Mouse (Mus musculus): Measurements from ENCODE around the gene Vwc2. TPM values are rescaled to one million over a fixed set of nuclear protein-coding genes. Genes with fewer than 3 reads are reported as not detected.

The Vwc2 gene
- polyA plus RNA-seq (2014; fragmentation: Nextera tagmentation; extraction: Ambion mirVana) = 2.6 and 2.9 TPM in 2 replicates

DNA sequence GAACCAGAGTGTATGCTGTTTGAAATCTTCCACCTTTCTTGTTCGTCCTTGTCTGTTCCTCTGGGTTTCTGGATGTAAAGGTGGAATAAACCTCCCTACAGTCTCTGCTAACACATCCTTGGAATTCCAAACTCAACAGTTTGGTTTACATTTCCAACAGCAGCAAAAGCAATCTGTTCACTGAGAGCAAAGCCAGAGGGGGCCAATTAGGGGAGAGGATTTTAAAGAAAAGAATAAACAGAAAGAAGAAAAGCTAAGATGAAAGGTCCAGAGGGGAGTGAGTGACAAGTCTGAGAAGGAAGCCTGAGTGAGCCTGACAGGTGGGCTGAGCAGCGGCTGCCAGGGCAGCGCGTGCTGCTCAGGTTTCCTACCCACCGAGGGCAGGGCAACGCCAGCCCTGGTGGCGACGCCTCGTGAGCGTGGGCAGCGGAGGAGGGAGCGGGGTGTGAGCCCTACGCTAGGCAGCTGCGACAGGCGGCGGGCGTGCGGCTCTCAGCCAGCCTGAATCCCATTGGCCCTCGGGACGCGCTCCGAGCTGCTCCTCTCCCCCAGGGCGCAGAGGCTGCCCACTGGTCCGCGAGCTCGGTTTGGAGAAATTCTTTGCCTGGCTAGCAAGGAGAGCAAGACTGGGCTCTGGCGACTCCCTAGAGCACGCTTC, at the start of gene Vwc2:
Vwc2 (plus strand) TSS at position 648 of the 658 bp plus-strand sequence.
- Histone ChIP-seq H3K4me2 (ENCODE audit: low read depth, low read length, severe bottlenecking) (peak within 1 kb of the TSS; percentile 96), H3K27me3 (ENCODE audit: control insufficient read depth, insufficient read depth, low read length) (peaks cover 34% of the 10 kb centered on the region), H3K9ac (ENCODE audit: low read length) (peak within 1 kb of the TSS; percentile 50), H3K4me3 (ENCODE audit: low read depth, low read length) (peak within 1 kb of the TSS; percentile 45), H3K4me1 (replicated peaks; ENCODE audit: control insufficient read depth, insufficient read depth, low read length) (peaks cover 13% of the 10 kb centered on the region; the same call in 1 of the 2 replicates), H3K36me3 (ENCODE audit: control insufficient read depth, insufficient read depth, low read length) (no peaks in the 10 kb centered on the region), H3K27ac (ENCODE audit: low read depth, low read length) (no peak within 1 kb of the TSS), H3K9me3 (ENCODE audit: control insufficient read depth, low read length) (no peaks in the 10 kb centered on the region)
- under 1% methylated on average over 28 of the region's 28 CpGs for WGBS
- ATAC-seq (replicated peaks; ENCODE audit: low FRiP score) = peak; percentile 66
- peak; percentile 74 for DNase-seq (ENCODE audit: low spot score)

DNA sequence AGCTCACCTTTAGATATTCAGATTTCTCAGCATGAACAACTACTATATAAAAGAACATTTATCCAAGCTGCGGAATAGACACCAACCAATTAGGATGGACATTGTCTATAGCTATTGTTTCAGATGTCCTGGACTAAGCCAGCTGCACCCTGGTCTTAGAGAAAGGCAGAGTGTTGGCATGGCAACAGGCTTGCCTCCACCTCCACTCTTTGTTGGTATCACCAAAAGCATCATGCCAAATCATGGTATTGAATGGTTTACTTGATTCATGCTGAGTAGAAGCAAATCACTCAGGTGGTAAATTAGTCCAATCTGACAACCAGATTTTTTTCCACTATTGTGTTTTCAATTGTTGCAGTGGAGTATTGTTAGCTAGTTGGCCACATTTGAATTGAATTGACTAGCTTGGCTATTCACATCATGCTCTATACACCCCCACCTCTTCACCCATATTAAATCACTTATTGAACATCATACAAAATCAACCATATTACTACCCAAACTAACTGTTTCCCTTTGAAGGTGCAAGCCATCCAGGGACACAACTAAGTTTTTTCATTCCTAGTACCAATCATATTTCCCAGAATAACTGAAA, 25.8 kb upstream of the Vwc2 start:
- no peaks in the 10 kb centered on the region for H3K9me3 ChIP-seq (ENCODE audit: control insufficient read depth, low read length)
- no peak overlapping the region for H3K9ac ChIP-seq (ENCODE audit: low read length)
- H3K4me1 ChIP-seq (replicated peaks; ENCODE audit: control insufficient read depth, insufficient read depth, low read length) = 0 out of 2 replicates have a peak, but pooled peaks cover 2% of the 10 kb centered on the region
- ATAC-seq (replicated peaks; ENCODE audit: low FRiP score) (peak; percentile 95), DNase-seq (ENCODE audit: low spot score) (peak; percentile 58)
- no peaks in the 10 kb centered on the region for H3K36me3 ChIP-seq (ENCODE audit: control insufficient read depth, insufficient read depth, low read length)
- no peak overlapping the region for H3K27ac ChIP-seq (ENCODE audit: low read depth, low read length)
- WGBS = 9% methylated on average over 1 of the region's 1 CpGs
- H3K4me2 ChIP-seq (ENCODE audit: low read depth, low read length, severe bottlenecking) = no peak overlapping the region
- no peaks in the 10 kb centered on the region for H3K27me3 ChIP-seq (ENCODE audit: control insufficient read depth, insufficient read depth, low read length)
- H3K4me3 ChIP-seq (ENCODE audit: low read depth, low read length) = no peak overlapping the region

DNA sequence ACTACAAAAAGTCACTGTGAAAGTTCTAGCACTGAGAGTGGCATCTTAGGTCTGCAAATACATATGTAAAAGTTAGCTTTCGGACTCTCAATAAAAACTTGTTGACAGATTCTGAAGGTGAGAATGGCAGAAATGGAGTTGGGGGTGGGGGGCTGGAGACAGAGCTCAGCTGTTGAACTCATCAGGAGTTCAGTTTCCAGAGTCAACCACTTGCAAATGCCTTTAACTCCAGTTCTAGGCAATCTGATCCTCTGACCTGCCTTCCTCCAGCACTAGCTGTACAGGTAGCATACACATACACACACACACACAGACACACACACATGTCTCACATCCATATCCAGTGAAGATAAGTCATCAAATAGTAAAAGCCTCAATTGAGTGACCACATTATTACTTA, 16.4 kb upstream of the Vwc2 start:
- H3K4me1 ChIP-seq (replicated peaks; ENCODE audit: control insufficient read depth, insufficient read depth, low read length) = no peaks in the 10 kb centered on the region
- no peak overlapping the region for H3K4me2 ChIP-seq (ENCODE audit: low read depth, low read length, severe bottlenecking)
- H3K27me3 ChIP-seq (ENCODE audit: control insufficient read depth, insufficient read depth, low read length) = no peaks in the 10 kb centered on the region
- no peaks in the 10 kb centered on the region for H3K36me3 ChIP-seq (ENCODE audit: control insufficient read depth, insufficient read depth, low read length)
- no peak overlapping the region for H3K27ac ChIP-seq (ENCODE audit: low read depth, low read length)
- no peak overlapping the region for H3K4me3 ChIP-seq (ENCODE audit: low read depth, low read length)
- ATAC-seq (replicated peaks; ENCODE audit: low FRiP score) = no peak
- WGBS = 94% methylated on average over 1 of the region's 1 CpGs
- no peaks in the 10 kb centered on the region for H3K9me3 ChIP-seq (ENCODE audit: control insufficient read depth, low read length)
- no peak for DNase-seq (ENCODE audit: low spot score)
- no peak overlapping the region for H3K9ac ChIP-seq (ENCODE audit: low read length)

DNA sequence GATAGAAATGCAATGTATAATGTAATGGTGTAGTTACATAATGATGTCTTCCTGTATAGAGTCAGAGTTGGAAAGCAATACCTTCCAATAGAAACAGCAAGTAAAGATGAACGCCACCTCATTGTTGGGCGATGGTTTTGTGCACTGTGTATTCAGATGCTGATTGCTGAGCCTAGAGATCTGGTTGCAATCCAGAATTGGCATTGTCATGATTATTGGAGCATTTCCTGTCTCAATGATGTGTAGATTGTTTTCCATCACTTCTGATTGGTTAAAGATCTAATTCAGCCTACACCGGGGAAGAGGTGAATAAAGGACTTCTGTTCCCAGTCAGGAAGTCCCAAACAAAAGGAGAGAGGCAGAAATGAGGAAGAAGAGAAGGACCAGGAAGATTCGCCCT, 15.7 kb upstream of the Vwc2 start:
- Histone ChIP-seq H3K4me3 (ENCODE audit: low read depth, low read length) (no peak overlapping the region), H3K4me1 (replicated peaks; ENCODE audit: control insufficient read depth, insufficient read depth, low read length) (no peaks in the 10 kb centered on the region), H3K27me3 (ENCODE audit: control insufficient read depth, insufficient read depth, low read length) (no peaks in the 10 kb centered on the region), H3K36me3 (ENCODE audit: control insufficient read depth, insufficient read depth, low read length) (no peaks in the 10 kb centered on the region), H3K9ac (ENCODE audit: low read length) (no peak overlapping the region), H3K4me2 (ENCODE audit: low read depth, low read length, severe bottlenecking) (no peak overlapping the region), H3K27ac (ENCODE audit: low read depth, low read length) (no peak overlapping the region), H3K9me3 (ENCODE audit: control insufficient read depth, low read length) (no peaks in the 10 kb centered on the region)
- no peak for ATAC-seq (replicated peaks; ENCODE audit: low FRiP score)
- 76% methylated on average over 4 of the region's 4 CpGs for WGBS
- DNase-seq (ENCODE audit: low spot score) = no peak

DNA sequence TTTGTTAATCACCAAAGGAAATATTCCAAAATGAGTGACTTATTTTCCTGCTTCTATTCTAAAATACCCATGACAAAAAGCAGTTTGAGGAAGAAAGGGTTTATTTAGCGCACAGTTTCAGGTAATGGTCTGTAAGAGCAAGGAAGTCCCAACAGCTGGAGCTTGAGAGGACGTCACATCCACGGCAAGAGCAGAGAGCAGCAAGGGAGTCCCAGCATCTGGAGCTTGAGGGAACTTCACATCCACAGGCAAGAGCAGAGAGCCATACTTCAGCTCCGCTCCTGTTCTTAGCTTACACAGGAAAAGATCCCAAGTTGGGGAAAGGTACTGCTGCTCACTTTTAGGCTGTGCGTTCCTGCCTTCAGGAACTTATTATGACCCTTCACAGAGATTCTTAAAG, 15.0 kb upstream of the Vwc2 start:
- 85% methylated on average over 5 of the region's 5 CpGs for WGBS
- DNase-seq (ENCODE audit: low spot score) = no peak
- H3K9ac ChIP-seq (ENCODE audit: low read length) = no peak overlapping the region
- no peaks in the 10 kb centered on the region for H3K27me3 ChIP-seq (ENCODE audit: control insufficient read depth, insufficient read depth, low read length)
- no peak overlapping the region for H3K27ac ChIP-seq (ENCODE audit: low read depth, low read length)
- no peak overlapping the region for H3K4me3 ChIP-seq (ENCODE audit: low read depth, low read length)
- H3K4me2 ChIP-seq (ENCODE audit: low read depth, low read length, severe bottlenecking) = no peak overlapping the region
- H3K36me3 ChIP-seq (ENCODE audit: control insufficient read depth, insufficient read depth, low read length) = no peaks in the 10 kb centered on the region
- ATAC-seq (replicated peaks; ENCODE audit: low FRiP score) = no peak
- H3K4me1 ChIP-seq (replicated peaks; ENCODE audit: control insufficient read depth, insufficient read depth, low read length) = no peaks in the 10 kb centered on the region
- no peaks in the 10 kb centered on the region for H3K9me3 ChIP-seq (ENCODE audit: control insufficient read depth, low read length)

DNA sequence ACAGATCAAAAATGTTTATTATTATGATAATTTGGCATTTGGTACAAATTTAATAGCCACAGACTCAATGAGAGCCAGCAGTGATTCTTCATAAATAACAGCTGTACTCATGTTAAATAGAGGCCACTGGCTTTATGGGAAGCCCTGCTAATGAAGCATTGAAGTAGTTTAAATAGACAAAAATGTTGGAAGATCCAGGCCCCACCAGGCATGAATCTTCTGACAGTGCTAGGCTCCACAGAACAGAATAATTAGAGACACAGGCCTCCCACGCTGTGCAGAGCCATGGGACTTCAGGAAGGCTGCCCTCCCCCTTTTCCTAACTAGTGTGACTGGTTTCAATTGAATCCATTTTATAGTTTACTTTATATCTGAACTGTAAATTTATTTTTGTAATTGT, 11.8 kb upstream of the Vwc2 start:
- no peak overlapping the region for H3K4me3 ChIP-seq (ENCODE audit: low read depth, low read length)
- ATAC-seq (replicated peaks; ENCODE audit: low FRiP score) (peak; percentile 66), DNase-seq (ENCODE audit: low spot score) (no peak)
- no peak overlapping the region for H3K27ac ChIP-seq (ENCODE audit: low read depth, low read length)
- no peaks in the 10 kb centered on the region for H3K27me3 ChIP-seq (ENCODE audit: control insufficient read depth, insufficient read depth, low read length)
- H3K4me2 ChIP-seq (ENCODE audit: low read depth, low read length, severe bottlenecking) = no peak overlapping the region
- WGBS = 20% methylated on average over 1 of the region's 1 CpGs
- H3K9ac ChIP-seq (ENCODE audit: low read length) = no peak overlapping the region
- no peaks in the 10 kb centered on the region for H3K9me3 ChIP-seq (ENCODE audit: control insufficient read depth, low read length)
- no peaks in the 10 kb centered on the region for H3K36me3 ChIP-seq (ENCODE audit: control insufficient read depth, insufficient read depth, low read length)
- H3K4me1 ChIP-seq (replicated peaks; ENCODE audit: control insufficient read depth, insufficient read depth, low read length) = no peaks in the 10 kb centered on the region

DNA sequence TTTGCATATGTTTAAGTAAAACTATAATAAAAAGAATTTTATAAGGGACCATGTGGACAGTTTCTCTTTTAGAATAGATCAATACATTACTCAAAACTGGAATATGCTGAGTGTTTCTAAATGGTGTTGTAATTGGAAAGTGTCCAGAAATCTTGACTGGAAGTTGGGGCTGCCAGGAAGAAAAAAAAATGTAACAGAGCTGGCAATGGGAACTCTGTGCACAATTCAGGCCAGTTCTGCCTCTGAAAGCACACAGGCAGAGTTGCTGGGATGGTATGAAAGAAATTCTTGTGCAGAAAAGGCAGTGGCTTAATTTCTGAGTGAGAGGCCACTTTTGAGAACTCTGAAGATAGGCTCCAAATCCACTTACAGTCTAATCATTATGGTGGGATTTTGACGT, 11.4 kb upstream of the Vwc2 start:
- H3K4me1 ChIP-seq (replicated peaks; ENCODE audit: control insufficient read depth, insufficient read depth, low read length) = no peaks in the 10 kb centered on the region
- no peaks in the 10 kb centered on the region for H3K9me3 ChIP-seq (ENCODE audit: control insufficient read depth, low read length)
- no peak overlapping the region for H3K9ac ChIP-seq (ENCODE audit: low read length)
- WGBS = 37% methylated on average over 1 of the region's 1 CpGs
- H3K4me2 ChIP-seq (ENCODE audit: low read depth, low read length, severe bottlenecking) = no peak overlapping the region
- ATAC-seq (replicated peaks; ENCODE audit: low FRiP score) (no peak), DNase-seq (ENCODE audit: low spot score) (no peak)
- H3K27ac ChIP-seq (ENCODE audit: low read depth, low read length) = no peak overlapping the region
- no peaks in the 10 kb centered on the region for H3K36me3 ChIP-seq (ENCODE audit: control insufficient read depth, insufficient read depth, low read length)
- H3K27me3 ChIP-seq (ENCODE audit: control insufficient read depth, insufficient read depth, low read length) = no peaks in the 10 kb centered on the region
- H3K4me3 ChIP-seq (ENCODE audit: low read depth, low read length) = no peak overlapping the region

DNA sequence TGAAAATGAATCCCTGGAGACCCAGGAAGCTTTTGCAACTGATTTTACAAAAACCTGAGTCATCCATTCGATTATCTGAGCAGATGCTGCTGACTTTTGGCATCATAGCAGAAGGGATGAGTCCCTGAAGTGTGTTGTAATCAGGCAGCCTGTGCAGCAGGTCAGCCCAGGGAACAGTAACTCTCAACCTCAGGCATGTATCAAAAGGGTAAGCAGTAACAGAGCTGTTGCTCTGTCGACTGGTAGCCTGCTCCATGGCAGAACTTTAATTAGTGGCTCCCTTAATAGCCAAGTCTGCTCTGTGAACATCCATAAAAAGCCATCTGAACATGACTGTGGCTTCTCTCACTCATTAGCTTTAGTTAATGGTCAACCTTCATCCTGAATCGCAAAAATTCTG, 5.1 kb upstream of the Vwc2 start:
- Histone ChIP-seq H3K36me3 (ENCODE audit: control insufficient read depth, insufficient read depth, low read length) (no peaks in the 10 kb centered on the region), H3K4me2 (ENCODE audit: low read depth, low read length, severe bottlenecking) (no peak overlapping the region), H3K27ac (ENCODE audit: low read depth, low read length) (no peak overlapping the region), H3K4me1 (replicated peaks; ENCODE audit: control insufficient read depth, insufficient read depth, low read length) (peaks cover 6% of the 10 kb centered on the region; the same call in 1 of the 2 replicates), H3K9ac (ENCODE audit: low read length) (no peak overlapping the region), H3K4me3 (ENCODE audit: low read depth, low read length) (no peak overlapping the region), H3K27me3 (ENCODE audit: control insufficient read depth, insufficient read depth, low read length) (peaks cover 7% of the 10 kb centered on the region), H3K9me3 (ENCODE audit: control insufficient read depth, low read length) (no peaks in the 10 kb centered on the region)
- no peak for ATAC-seq (replicated peaks; ENCODE audit: low FRiP score)
- 68% methylated on average over 3 of the region's 3 CpGs for WGBS
- DNase-seq (ENCODE audit: low spot score) = no peak
